Mouse (Mus musculus): ENCODE measurements at regions not wholly inside any gene's neighbourhood (a gene's known extent, or its start where the extent isn't known, plus 50 kb on each side); places are given as distances from the start of the nearest gene placed in this dataset.

- DNase-seq, result peak; percentile 5 to 44
Measured at GRCm38 (mm10) chr10:38269136-38269535, 552.4 kb downstream of the Rfpl4b start.

DNA sequence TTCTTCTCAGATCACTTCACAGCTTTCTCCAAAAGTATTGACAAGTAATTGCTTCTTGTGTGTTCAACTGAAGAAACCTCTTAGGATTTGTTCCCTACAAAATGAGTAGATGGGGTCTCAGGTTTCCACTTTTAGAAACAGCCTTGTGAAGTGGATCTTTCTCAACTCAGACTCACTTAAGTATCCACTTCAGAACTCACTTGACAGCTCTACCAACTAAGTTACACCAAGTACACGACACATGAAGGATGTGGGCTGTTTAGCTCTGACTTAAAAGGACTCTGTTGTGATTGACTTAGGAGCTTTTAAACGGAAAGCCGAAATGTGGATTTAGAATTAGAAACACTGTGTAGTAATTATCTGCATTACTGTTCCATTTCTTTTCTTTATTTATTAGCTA, 556.0 kb downstream of the Rfpl4b start:
- DNase-seq, result no peak

- no peak for DNase-seq
Measured at GRCm38 (mm10) chr10:38246821-38247220, 574.8 kb downstream of the Rfpl4b start.

All from kidney, postnatal 36 days (tissue).